Mouse (Mus musculus): ENCODE results near the gene Pikfyve.

Gene Pikfyve

DNA sequence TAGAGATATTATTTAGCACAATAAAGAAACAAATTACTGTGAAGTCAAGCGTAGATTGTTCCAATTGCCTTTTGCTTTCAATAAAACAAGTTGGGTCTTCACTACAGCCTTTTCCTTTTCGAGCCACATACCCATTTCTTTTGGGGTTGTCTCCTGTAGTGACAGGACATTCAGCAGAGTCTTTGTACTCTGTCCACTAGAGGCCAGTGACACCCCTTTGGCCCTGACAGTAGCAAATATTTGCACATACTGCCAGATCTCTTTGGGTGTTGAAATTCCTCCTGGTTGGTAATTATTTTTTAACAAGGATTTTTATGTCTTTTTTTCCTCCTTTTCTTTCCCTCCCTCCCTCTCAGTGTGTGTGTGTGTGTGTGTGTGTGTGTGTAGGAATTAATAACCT, 126.4 kb downstream of the Pikfyve start:
- no peak for DNase-seq (ENCODE audit: low read depth, low spot score)

DNA sequence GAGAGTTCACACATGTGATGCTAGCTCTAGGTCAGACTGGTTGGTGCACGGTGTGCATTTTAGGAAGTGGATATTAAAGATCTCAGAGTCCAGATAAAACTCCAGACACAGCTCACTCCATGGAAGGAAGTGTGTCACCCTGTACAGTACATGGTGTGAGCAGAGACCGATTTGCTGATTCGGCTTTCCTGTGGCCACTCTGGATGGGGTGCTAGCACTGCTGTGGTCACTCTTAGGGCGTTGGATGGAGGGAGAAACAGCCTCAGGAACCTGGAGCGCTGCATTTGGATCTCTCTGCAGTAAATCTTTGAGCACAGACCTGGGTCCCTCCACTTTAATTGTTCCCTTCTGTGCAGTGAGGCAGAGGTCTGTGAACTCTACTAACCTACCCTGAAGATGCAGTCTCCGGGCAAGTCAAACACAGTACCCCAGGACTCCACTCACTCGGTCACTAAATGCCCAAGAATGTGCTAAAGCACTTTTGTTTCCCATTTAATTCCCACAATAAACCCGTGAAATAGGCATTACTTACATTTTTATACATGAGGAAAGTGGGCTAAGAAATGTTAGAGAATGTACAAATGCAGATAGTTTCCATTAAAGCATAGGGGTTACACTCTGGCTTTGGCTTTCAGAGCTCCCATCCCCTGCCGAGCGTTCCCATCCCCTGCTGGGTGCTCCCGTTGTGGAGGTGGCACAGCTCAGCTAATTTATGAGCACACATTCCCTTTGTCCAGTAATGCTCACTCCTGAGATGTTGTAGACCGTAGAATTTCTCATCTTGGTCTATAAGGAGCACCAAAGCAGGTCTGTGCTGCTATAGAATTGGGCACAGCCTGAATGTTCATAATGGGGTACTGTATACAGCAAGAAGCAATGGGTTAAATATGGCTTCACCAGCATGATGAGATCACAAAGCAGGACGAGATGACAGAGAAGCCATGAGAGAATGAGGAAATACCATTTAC, 127.9 kb downstream of the Pikfyve start:
- no peak for DNase-seq (ENCODE audit: low read depth, low spot score)

DNA sequence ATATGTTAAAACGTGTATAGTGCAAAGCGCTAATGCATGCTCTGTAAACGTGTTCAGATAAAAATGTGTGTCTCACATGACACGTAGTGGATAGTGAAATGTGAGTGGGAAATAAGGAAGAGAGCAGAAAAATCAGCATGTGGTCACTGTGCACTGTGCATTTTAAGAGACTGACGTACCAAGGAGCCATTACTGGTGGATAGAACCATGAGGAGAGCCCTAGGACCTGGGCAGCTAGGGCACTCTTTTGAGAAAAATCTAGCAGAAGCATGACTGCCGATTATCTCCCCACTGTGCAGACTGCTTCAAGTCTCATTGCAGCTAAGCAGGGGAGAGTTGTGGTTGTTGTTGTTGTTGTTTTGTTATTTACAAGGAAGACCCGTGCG, 128.5 kb downstream of the Pikfyve start:
- no peak for DNase-seq (ENCODE audit: low read depth, low spot score)
